Mouse (Mus musculus): ENCODE data around the gene Rufy3.

Rufy3 gene

DNA sequence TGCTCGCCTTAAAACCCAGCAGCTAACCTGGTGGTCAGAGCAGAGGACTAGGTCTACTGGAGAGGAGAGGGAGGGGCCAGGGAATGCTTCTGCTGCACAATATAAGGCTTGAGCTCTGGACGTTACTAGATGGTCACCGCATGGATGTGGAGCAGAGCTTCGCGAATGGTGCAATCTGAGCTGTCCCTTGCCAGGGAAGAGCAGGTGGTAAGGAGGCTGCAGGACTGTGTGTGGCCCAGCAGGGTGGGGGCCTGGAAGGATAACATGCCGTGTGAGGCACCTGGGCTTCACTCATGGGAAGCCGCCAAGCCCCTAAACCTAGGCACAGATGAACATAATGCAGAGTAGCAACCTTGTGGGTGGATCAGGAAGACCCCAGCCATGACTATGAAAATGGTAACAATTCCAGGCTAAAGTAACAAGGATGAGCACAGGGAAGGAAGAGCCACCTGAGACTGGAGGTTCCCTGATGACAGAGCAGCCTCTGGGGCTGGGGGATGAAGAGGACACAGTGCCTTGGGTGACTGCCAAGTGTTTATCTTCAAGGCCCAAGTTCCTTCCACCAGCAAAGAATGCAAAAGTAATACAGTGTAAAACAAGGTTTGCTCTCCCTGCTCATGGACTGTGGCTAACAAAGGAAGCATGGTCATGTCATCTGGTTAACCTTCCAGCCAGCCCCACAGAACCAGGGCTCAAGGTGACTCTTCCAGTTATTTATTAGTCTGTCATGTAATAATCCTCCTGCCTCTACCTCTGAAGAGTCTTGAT, 21.8 kb downstream of the Rufy3 start:
- Histone ChIP-seq H3K9me3 (ENCODE audit: low read length) (no peaks in the 10 kb centered on the region), H3K36me3 (ENCODE audit: insufficient read depth, low read length) (peaks cover 24% of the 10 kb centered on the region), H3K4me3 (replicated peaks; ENCODE audit: low read length) (no peak overlapping the region), H3K4me1 (replicated peaks; ENCODE audit: low read depth, low read length) (peaks cover 76% of the 10 kb centered on the region), H3K27me3 (ENCODE audit: insufficient read depth, low read length) (no peaks in the 10 kb centered on the region)
- TF ChIP-seq POU5F1 (IDR thresholded peaks at IDR 0.05; ENCODE audit: borderline replicate concordance, low read length) (no peak), CTCF (conservative IDR thresholded peaks at IDR 0.05; ENCODE audit: low read length) (no peak), NANOG (IDR thresholded peaks at IDR 0.05; ENCODE audit: borderline replicate concordance, low read length) (no peak)

DNA sequence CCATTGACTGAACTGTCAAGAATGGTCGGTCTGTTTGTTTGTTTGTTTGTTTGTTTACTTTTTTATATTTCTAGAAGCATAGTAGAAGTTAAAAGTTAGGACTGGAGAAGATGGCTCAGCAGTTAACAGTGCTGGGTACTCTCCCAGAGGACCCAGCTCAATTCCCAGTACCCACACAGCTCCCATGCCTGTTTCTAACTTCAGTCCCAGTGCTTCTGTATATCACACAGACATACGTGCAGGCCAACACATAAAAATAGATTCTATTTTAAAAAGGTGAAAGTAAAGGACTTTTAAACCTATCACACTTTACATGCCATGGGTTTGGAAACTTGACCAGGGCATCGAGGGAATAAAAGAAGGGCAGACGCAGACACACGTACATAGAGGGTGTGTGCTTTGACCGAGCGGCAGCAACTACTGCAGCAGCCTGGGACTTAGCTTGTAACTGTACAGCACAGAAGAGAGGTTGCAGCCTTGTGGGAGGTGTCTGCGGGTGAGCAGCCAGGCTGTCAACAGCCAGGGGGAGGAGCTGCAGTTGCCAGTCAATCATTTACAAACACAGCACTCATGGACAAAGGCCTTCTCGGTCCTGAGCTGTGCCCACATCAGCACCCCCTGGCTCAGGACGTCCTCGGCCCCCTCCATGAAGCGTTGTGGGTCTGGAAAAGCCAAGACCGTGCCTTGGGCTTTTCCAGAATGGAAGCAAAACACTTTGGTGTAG, 22.5 kb downstream of the Rufy3 start:
- H3K4me1 ChIP-seq (replicated peaks; ENCODE audit: low read depth, low read length) = peaks cover 81% of the 10 kb centered on the region
- TF ChIP-seq CTCF (conservative IDR thresholded peaks at IDR 0.05; ENCODE audit: low read length) (no peak), NANOG (IDR thresholded peaks at IDR 0.05; ENCODE audit: borderline replicate concordance, low read length) (no peak), POU5F1 (IDR thresholded peaks at IDR 0.05; ENCODE audit: borderline replicate concordance, low read length) (no peak)

DNA sequence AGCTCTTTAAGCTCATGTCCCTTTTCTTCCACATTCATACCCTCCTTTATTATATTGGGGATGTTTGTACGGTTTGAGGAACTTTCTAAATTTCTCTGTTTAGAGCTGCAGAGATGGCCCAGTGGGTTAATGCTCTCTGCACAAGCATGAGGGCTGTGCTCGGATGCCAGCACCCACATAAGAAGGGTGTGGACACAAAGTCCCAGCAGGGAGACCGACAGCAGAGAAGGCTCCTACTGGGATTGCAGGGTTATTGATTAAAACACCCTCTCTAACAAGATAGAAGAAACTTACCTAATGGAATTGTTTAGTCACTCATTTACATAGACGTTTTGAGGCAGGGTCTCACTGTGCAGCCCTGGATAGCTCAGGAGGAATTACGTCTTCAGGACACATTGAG, 23.6 kb downstream of the Rufy3 start:
- Histone ChIP-seq H3K27me3 (ENCODE audit: insufficient read depth, low read length) (no peaks in the 10 kb centered on the region), H3K9me3 (ENCODE audit: low read length) (no peaks in the 10 kb centered on the region), H3K36me3 (ENCODE audit: insufficient read depth, low read length) (peaks cover 30% of the 10 kb centered on the region), H3K4me1 (replicated peaks; ENCODE audit: low read depth, low read length) (peaks cover 87% of the 10 kb centered on the region), H3K4me3 (replicated peaks; ENCODE audit: low read length) (no peak overlapping the region)
- TF ChIP-seq NANOG (IDR thresholded peaks at IDR 0.05; ENCODE audit: borderline replicate concordance, low read length) (no peak), CTCF (conservative IDR thresholded peaks at IDR 0.05; ENCODE audit: low read length) (no peak), POU5F1 (IDR thresholded peaks at IDR 0.05; ENCODE audit: borderline replicate concordance, low read length) (no peak)

More for the DNA sequence above, 22.5 kb downstream of the Rufy3 start:
- Histone ChIP-seq H3K36me3 (ENCODE audit: insufficient read depth, low read length) (peaks cover 24% of the 10 kb centered on the region), H3K9me3 (ENCODE audit: low read length) (no peaks in the 10 kb centered on the region), H3K27me3 (ENCODE audit: insufficient read depth, low read length) (no peaks in the 10 kb centered on the region), H3K4me3 (replicated peaks; ENCODE audit: low read length) (no peak overlapping the region; the same call in 1 of the 2 replicates)

DNA sequence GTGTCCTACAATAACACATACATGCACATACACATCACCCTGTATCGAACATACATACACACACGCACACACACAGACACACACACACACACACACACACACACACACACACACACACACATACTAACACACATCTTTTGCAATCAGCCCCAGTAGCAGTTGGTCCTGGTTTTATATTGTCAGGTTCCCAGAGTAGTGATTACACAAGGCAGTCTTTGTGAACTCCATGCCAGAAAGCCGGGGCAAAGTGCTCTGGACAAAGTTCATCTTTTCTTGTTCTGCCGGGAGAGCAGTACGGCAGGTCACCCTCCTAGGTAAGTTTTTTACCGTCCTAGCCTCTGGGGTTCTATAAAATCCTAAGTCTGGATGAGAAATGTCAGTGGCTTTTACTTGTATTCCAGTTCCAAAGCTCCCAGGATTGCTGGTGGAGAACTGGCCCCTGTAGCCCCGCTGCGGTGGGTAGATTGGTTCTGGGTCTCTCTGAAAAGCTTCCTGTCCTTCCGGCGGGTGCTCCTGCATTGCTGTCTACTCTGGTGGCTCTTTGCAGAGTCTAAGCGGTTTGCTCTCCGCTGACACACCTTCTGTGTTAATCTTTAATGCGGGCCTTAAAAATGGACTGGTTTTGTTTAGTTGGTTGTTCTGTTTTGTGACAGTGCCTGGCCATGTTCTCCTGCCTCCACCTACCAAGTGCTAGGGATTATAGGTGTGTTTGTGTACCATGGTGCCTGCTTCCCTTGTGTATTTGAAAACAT, 28.8 kb downstream of the Rufy3 start:
- Histone ChIP-seq H3K36me3 (ENCODE audit: insufficient read depth, low read length) (peaks cover 15% of the 10 kb centered on the region), H3K4me3 (replicated peaks; ENCODE audit: low read length) (no peak overlapping the region), H3K9me3 (ENCODE audit: low read length) (no peaks in the 10 kb centered on the region), H3K27me3 (ENCODE audit: insufficient read depth, low read length) (no peaks in the 10 kb centered on the region), H3K4me1 (replicated peaks; ENCODE audit: low read depth, low read length) (peaks cover 75% of the 10 kb centered on the region)
- TF ChIP-seq POU5F1 (IDR thresholded peaks at IDR 0.05; ENCODE audit: borderline replicate concordance, low read length) (no peak), CTCF (conservative IDR thresholded peaks at IDR 0.05; ENCODE audit: low read length) (no peak), NANOG (IDR thresholded peaks at IDR 0.05; ENCODE audit: borderline replicate concordance, low read length) (no peak)

DNA sequence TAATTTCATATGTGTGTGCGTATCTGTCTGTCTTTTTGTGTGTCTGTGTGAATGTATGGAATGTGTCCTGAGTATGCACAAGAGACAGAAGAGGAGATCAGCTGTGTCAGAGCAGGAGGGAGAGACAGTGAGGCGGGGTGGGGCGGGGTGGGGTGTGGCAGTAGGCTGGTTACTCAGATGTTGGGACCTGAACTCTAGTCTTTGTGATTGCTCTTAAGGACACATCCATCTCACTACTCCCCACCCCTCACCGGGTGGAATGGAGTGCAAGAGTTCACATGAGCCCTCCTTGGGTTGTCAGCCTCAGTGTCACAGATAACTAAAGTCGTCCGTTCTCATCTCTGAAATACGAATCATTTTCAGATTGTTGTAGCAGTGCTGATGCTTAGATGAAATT, 29.3 kb downstream of the Rufy3 start:
- H3K4me1 ChIP-seq (replicated peaks; ENCODE audit: low read depth, low read length) = peaks cover 70% of the 10 kb centered on the region
- H3K27me3 ChIP-seq (ENCODE audit: insufficient read depth, low read length) = no peaks in the 10 kb centered on the region
- no peaks in the 10 kb centered on the region for H3K9me3 ChIP-seq (ENCODE audit: low read length)
- TF ChIP-seq NANOG (IDR thresholded peaks at IDR 0.05; ENCODE audit: borderline replicate concordance, low read length) = no peak
- no peak for TF ChIP-seq POU5F1 (IDR thresholded peaks at IDR 0.05; ENCODE audit: borderline replicate concordance, low read length)
- no peak for TF ChIP-seq CTCF (conservative IDR thresholded peaks at IDR 0.05; ENCODE audit: low read length)
- no peak overlapping the region for H3K4me3 ChIP-seq (replicated peaks; ENCODE audit: low read length)
- peaks cover 10% of the 10 kb centered on the region for H3K36me3 ChIP-seq (ENCODE audit: insufficient read depth, low read length)

DNA sequence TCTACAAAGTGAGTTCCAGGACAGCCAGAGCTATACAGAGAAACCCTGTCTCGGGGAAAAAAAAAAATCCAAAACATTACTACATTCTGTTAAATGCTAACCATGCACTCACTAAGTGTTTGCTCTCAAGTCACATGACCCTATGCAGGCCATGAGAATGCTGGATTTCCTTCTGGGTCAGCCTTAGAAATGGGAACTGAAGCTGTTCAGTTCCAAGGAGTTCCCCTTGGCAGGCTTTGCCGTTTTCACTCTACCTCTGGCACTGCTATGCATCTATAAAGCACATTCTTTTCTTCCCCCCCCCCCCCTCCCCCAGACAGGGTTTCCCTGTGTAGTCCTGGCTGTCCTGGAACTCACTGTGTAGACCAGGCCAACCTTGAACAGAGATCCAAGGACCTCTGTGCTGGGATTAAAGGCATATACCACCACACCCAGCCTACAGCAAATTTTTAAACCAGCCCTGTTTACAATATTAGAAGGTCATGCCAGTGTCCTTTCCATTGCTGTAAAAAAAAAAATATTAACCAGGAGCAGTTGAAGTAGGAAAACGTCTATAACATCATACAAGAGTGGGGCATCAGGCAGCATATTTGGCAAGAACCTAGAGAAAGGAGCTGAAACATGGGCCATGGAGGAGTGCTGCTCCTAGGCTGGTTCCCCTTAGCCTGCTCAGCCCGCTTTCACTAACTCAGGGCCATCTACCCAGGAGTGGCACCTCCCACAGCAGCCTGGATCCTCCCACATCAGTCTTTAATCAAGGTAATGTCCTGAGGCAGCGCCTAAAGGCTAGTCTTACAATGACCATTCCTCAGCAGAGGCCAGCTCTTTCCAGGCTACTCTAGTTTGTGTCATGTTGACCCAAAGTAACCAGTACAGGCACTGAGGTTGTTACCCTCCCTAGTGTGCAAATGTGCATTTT, 31.0 kb downstream of the Rufy3 start:
- Histone ChIP-seq H3K4me1 (replicated peaks; ENCODE audit: low read depth, low read length) (peaks cover 64% of the 10 kb centered on the region), H3K27me3 (ENCODE audit: insufficient read depth, low read length) (no peaks in the 10 kb centered on the region), H3K4me3 (replicated peaks; ENCODE audit: low read length) (no peak overlapping the region), H3K36me3 (ENCODE audit: insufficient read depth, low read length) (peaks cover 6% of the 10 kb centered on the region; the same call in 1 of the 2 replicates), H3K9me3 (ENCODE audit: low read length) (no peaks in the 10 kb centered on the region)
- TF ChIP-seq POU5F1 (IDR thresholded peaks at IDR 0.05; ENCODE audit: borderline replicate concordance, low read length) (no peak), CTCF (conservative IDR thresholded peaks at IDR 0.05; ENCODE audit: low read length) (no peak), NANOG (IDR thresholded peaks at IDR 0.05; ENCODE audit: borderline replicate concordance, low read length) (no peak)

DNA sequence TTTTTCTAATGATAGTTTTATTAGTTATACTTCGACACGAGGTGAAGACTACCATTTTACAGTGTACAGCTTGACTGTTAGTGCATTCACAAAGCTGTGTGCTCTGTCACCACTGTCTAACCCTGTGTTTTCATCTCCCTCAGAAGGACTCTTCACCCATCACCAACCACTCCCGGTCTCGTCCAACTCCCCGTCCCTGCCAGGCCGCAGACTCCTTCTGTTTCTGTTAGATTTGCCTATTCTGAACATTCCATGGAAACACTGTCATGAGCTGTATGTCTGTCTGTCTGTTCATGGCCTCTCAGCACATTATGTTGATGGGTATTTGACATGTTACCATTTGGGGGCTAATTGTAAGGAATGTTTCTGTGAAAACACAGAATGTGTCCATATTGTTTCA, 34.1 kb downstream of the Rufy3 start:
- no peak for TF ChIP-seq CTCF (conservative IDR thresholded peaks at IDR 0.05; ENCODE audit: low read length)
- no peak for TF ChIP-seq NANOG (IDR thresholded peaks at IDR 0.05; ENCODE audit: borderline replicate concordance, low read length)
- no peak for TF ChIP-seq POU5F1 (IDR thresholded peaks at IDR 0.05; ENCODE audit: borderline replicate concordance, low read length)
- no peak overlapping the region for H3K4me3 ChIP-seq (replicated peaks; ENCODE audit: low read length)
- H3K36me3 ChIP-seq (ENCODE audit: insufficient read depth, low read length) = no peaks in the 10 kb centered on the region; the same call in 1 of the 2 replicates
- no peaks in the 10 kb centered on the region for H3K9me3 ChIP-seq (ENCODE audit: low read length)
- peaks cover 34% of the 10 kb centered on the region for H3K4me1 ChIP-seq (replicated peaks; ENCODE audit: low read depth, low read length)
- no peaks in the 10 kb centered on the region for H3K27me3 ChIP-seq (ENCODE audit: insufficient read depth, low read length)
